Mouse (Mus musculus): ENCODE measurements around the gene Tssk1. TPM values are rescaled to one million over a fixed set of nuclear protein-coding genes. Genes with fewer than 3 reads are reported as not detected.
A peak's percentile ranks its signal among the peaks of the same experiment; 100 is the strongest.

Gene Tssk1
- polyA plus RNA-seq, 2 experiments: not detected

DNA sequence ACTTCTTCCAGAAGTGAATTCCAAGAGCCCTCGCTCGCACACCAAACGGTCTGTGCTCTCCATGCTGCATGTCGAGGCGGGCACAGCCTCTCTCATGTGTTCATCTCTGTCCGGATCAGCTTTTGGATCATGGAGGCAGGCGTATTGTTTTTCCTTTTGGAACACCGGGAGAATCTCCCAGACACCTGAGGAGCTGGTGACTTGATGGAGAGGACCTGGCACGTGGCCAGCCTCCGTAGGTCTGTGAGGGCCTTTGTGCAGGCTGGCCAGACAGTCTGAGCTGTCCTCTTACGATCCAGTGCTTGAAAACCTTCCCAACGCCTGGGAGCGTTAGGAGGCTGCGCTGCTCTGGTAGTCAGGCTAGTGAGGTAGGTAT lies 28.1 kb downstream of the Tssk1 start:
- ATAC-seq (ENCODE audit: insufficient read depth): peak; percentile 36

DNA sequence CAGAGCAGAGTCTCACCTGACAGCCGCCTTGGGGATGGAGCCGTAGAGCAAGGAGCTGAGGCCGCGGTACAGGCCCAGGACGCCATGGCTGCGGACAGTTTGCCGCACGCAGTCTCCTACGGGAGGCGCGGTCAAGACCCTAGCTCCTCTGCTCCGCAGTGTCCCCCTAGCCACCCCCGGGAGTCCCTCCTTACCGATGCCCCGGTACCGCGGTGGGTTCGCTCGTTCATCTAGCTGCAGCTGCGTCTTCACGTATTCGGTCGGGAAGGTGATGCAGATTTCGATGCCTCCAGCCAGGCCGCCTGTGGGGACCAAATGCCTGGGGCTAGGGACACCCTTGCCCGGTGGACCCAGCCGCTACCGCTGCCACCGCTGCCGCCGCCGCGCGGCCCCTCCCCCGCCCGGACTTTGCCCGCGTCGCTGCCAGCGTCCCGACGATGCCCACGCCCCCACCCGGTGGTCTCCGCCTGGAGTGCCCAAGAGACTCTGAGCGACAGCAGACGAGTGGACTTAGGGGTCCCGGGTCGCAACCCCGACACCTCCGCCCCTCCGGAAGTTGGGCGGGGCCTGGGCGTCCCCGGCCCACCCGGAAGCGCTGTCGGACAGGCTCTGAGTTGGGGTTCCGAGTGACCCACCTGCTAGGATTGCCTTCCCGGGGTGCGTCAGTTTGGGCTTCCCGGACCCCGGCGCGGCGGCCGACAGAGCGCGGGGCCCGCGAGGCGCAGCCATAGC lies 33.5 kb downstream of the Tssk1 start:
- H3K9ac ChIP-seq (replicated peaks): peak overlapping the region; percentile 71
- no peaks in the 10 kb centered on the region for H3K9me3 ChIP-seq (ENCODE audit: control insufficient read depth, low read length)
- TF ChIP-seq CTCF (IDR thresholded peaks at IDR 0.05; ENCODE audit: low read depth) (no peak), EP300 (IDR thresholded peaks at IDR 0.05; ENCODE audit: low read depth) (no peak)
- 2% methylated on average over 71 of the region's 72 CpGs for WGBS (ENCODE audit: insufficient replicate concordance)
- H3K4me3 ChIP-seq (ENCODE audit: insufficient read depth in 1 of 2, low read depth in 2 of 2, low read length in 2 of 2): peak overlapping the region; percentile 68 to 77
- peak overlapping the region; percentile 97 for H3K4me2 ChIP-seq (ENCODE audit: low read depth)
- DNase-seq (ENCODE audit: low read depth in 3 of 3, low spot score in 3 of 3) (no peak), ATAC-seq (ENCODE audit: insufficient read depth) (peak; percentile 14)
- H3K4me1 ChIP-seq (replicated peaks; ENCODE audit: control insufficient read depth in 2 of 2, insufficient read depth in 2 of 2, low read length in 1 of 2): peaks cover 6 to 8% of the 10 kb centered on the region in 2 experiments
- no peaks in the 10 kb centered on the region for H3K27me3 ChIP-seq (ENCODE audit: control insufficient read depth, insufficient read depth, low read length)
- peak overlapping the region; percentile 84 for H3K27ac ChIP-seq
- H3K36me3 ChIP-seq (replicated peaks; ENCODE audit: control insufficient read depth, insufficient read depth, low read depth): peaks cover 7% of the 10 kb centered on the region; the same call in 1 of the 2 replicates

More for the DNA sequence above, 28.1 kb downstream of the Tssk1 start:
- Histone ChIP-seq H3K4me2 (ENCODE audit: low read depth) (peak overlapping the region; percentile 86), H3K27ac (peak overlapping the region; percentile 43), H3K9ac (replicated peaks) (peak overlapping the region; percentile 93), H3K36me3 (replicated peaks; ENCODE audit: control insufficient read depth, insufficient read depth, low read depth) (peaks cover 7% of the 10 kb centered on the region; the same call in 1 of the 2 replicates), H3K27me3 (ENCODE audit: control insufficient read depth, insufficient read depth, low read length) (no peaks in the 10 kb centered on the region; the same call in 1 of the 2 replicates), H3K4me1 (replicated peaks; ENCODE audit: control insufficient read depth in 2 of 2, insufficient read depth in 2 of 2, low read length in 1 of 2) (peaks cover 9 to 16% of the 10 kb centered on the region in 2 experiments; a peak in 3 of 4 replicates), H3K4me3 (ENCODE audit: insufficient read depth in 1 of 2, low read depth in 2 of 2, low read length in 2 of 2) (peak overlapping the region; percentile 87 to 92), H3K9me3 (ENCODE audit: control insufficient read depth, low read length) (no peaks in the 10 kb centered on the region)
- TF ChIP-seq CTCF (IDR thresholded peaks at IDR 0.05; ENCODE audit: low read depth): no peak
- TF ChIP-seq EP300 (IDR thresholded peaks at IDR 0.05; ENCODE audit: low read depth): no peak
- DNase-seq (ENCODE audit: low read depth in 3 of 3, low spot score in 3 of 3): no peak
- WGBS (ENCODE audit: insufficient replicate concordance): under 1% methylated on average over 14 of the region's 14 CpGs

DNA sequence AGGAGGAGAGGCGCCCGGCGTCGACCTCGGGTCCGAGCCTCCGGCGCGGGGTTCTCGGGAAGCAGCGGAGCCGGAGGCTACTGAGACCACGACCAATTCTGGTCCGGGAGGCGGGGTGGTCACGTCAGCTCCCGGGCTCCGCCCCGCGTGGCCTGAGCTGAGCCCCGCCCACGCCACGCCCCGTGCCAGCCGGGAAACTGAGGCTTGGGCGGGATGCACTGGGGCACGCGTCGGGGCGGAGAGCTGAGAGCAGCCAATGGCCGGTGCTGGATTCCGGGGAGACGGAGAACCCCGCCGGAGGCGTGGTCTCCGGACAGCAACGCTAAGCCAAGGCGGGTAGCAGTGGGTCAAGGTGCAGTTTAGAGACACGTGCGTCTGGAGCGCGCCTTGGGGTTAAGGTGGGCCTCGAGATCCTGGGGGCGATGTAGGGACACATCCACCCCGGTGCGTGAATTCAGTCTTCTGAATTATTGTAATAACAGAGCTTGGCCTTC lies 34.1 kb downstream of the Tssk1 start, which contains the start of gene Slc25a1:
Slc25a1 (minus strand) TSS at position 133 of the 494 bp plus-strand sequence.
- Histone ChIP-seq H3K36me3 (replicated peaks; ENCODE audit: control insufficient read depth, insufficient read depth, low read depth) (peaks cover 7% of the 10 kb centered on the region; the same call in 1 of the 2 replicates), H3K9me3 (ENCODE audit: control insufficient read depth, low read length) (no peaks in the 10 kb centered on the region), H3K27me3 (ENCODE audit: control insufficient read depth, insufficient read depth, low read length) (no peaks in the 10 kb centered on the region), H3K27ac (peak within 1 kb of the TSS; percentile 84), H3K4me1 (replicated peaks; ENCODE audit: control insufficient read depth in 2 of 2, insufficient read depth in 2 of 2, low read length in 1 of 2) (peaks cover 3 to 5% of the 10 kb centered on the region in 2 experiments), H3K9ac (replicated peaks) (peak within 1 kb of the TSS; percentile 71), H3K4me2 (ENCODE audit: low read depth) (peak within 1 kb of the TSS; percentile 97), H3K4me3 (ENCODE audit: insufficient read depth in 1 of 2, low read depth in 2 of 2, low read length in 2 of 2) (peak within 1 kb of the TSS; percentile 68 to 77)
- TF ChIP-seq EP300 (IDR thresholded peaks at IDR 0.05; ENCODE audit: low read depth): no peak
- no peak for TF ChIP-seq CTCF (IDR thresholded peaks at IDR 0.05; ENCODE audit: low read depth)
- WGBS (ENCODE audit: insufficient replicate concordance): under 1% methylated on average over 47 of the region's 47 CpGs
- peak; percentile 86 for ATAC-seq (ENCODE audit: insufficient read depth)
- DNase-seq (ENCODE audit: low read depth in 3 of 3, low spot score in 3 of 3): peak; percentile 69 to 70 (median 70)

DNA sequence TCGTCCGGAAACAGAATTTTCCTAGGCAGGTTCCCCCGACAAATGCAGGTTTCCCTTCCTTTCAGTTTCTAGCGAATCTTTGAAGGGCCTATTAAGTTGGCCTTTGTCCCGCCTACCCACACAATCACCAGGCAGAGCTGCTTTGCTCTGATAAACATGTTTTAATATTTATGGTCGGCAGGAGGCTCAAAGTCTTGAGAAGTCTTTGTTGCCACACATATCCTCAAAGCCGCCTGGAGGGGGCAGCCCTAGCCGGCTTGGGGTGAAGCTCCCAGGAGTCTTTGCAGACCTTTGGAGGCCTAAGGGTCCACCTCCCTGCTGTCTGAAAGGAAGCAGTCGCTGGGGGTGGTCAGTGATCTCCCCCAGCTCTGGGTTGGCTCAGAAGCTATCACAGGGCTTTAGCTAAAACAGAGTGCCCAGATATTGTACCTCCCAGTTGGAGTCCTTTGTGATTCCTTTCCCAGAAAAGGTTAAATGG lies 34.6 kb downstream of the Tssk1 start:
- H3K9ac ChIP-seq (replicated peaks): peak overlapping the region; percentile 71
- H3K4me1 ChIP-seq (replicated peaks; ENCODE audit: control insufficient read depth in 2 of 2, insufficient read depth in 2 of 2, low read length in 1 of 2): peaks cover 8 to 9% of the 10 kb centered on the region in 2 experiments
- H3K4me2 ChIP-seq (ENCODE audit: low read depth): peak overlapping the region; percentile 97
- peak; percentile 80 for TF ChIP-seq CTCF (IDR thresholded peaks at IDR 0.05; ENCODE audit: low read depth)
- no peak for TF ChIP-seq EP300 (IDR thresholded peaks at IDR 0.05; ENCODE audit: low read depth)
- H3K4me3 ChIP-seq (ENCODE audit: insufficient read depth in 1 of 2, low read depth in 2 of 2, low read length in 2 of 2): peak overlapping the region; percentile 68 to 77
- ATAC-seq (ENCODE audit: insufficient read depth) (peak; percentile 70), DNase-seq (ENCODE audit: low read depth in 3 of 3, low spot score in 3 of 3) (peak; percentile 76 to 85 (median 76))
- 2% methylated on average over 9 of the region's 9 CpGs for WGBS (ENCODE audit: insufficient replicate concordance)
- H3K27me3 ChIP-seq (ENCODE audit: control insufficient read depth, insufficient read depth, low read length): no peaks in the 10 kb centered on the region
- H3K27ac ChIP-seq: peak overlapping the region; percentile 84
- H3K9me3 ChIP-seq (ENCODE audit: control insufficient read depth, low read length): no peaks in the 10 kb centered on the region
- H3K36me3 ChIP-seq (replicated peaks; ENCODE audit: control insufficient read depth, insufficient read depth, low read depth): peaks cover 7% of the 10 kb centered on the region; the same call in 1 of the 2 replicates

DNA sequence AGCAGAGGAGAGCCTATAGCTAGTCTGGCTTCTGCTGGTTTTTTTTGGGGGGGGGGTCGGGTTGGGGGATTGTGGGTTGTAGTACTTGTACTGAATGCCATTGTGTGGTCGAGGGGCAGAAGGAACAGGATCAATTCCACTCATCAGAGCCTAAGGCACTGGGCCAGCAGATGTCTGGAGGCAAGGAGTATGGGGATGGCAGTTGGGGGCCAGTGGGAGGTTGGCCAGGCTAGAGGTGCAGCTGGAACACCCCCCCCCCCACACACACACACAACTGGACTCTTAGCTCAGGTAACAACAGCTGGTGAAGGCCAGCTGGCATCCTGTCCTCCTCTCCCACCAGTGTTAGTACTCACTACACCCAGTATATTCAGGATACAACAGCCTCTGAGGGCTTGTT lies 35.2 kb downstream of the Tssk1 start:
- WGBS (ENCODE audit: insufficient replicate concordance): 30% methylated on average over 2 of the region's 2 CpGs

More for the DNA sequence above, 35.2 kb downstream of the Tssk1 start:
- Histone ChIP-seq H3K4me1 (replicated peaks; ENCODE audit: control insufficient read depth in 2 of 2, insufficient read depth in 2 of 2, low read length in 1 of 2) (peaks cover 13% of the 10 kb centered on the region in 2 experiments), H3K27me3 (ENCODE audit: control insufficient read depth, insufficient read depth, low read length) (no peaks in the 10 kb centered on the region), H3K9ac (replicated peaks) (peak overlapping the region; percentile 71; the same call in 1 of the 2 replicates), H3K9me3 (ENCODE audit: control insufficient read depth, low read length) (no peaks in the 10 kb centered on the region), H3K4me3 (ENCODE audit: insufficient read depth in 1 of 2, low read depth in 2 of 2, low read length in 2 of 2) (no peak overlapping the region), H3K27ac (peak overlapping the region; percentile 84), H3K36me3 (replicated peaks; ENCODE audit: control insufficient read depth, insufficient read depth, low read depth) (peaks cover 7% of the 10 kb centered on the region; the same call in 1 of the 2 replicates), H3K4me2 (ENCODE audit: low read depth) (peak overlapping the region; percentile 97)
- TF ChIP-seq EP300 (IDR thresholded peaks at IDR 0.05; ENCODE audit: low read depth): no peak
- no peak for TF ChIP-seq CTCF (IDR thresholded peaks at IDR 0.05; ENCODE audit: low read depth)
- ATAC-seq (ENCODE audit: insufficient read depth) (no peak), DNase-seq (ENCODE audit: low read depth in 3 of 3, low spot score in 3 of 3) (no peak)
